Mouse (Mus musculus): ENCODE measurements around the gene Lrrtm4. TPM values are rescaled to one million over a fixed set of nuclear protein-coding genes. Genes with fewer than 3 reads are reported as not detected.

Lrrtm4 gene
- total and polyA plus RNA-seq, 2 experiments from 2014 or later: 22.2 to 45.1 TPM

- Histone ChIP-seq H3K9ac (replicated peaks; ENCODE audit: low read length, poor library complexity, severe bottlenecking) (no peak overlapping the region), H3K27ac (ENCODE audit: low read depth, low read length) (no peak overlapping the region), H3K36me3 (ENCODE audit: insufficient read depth, low read length) (no peaks in the 10 kb centered on the region), H3K9me3 (ENCODE audit: low read length) (no peaks in the 10 kb centered on the region), H3K4me1 (ENCODE audit: insufficient read depth, low read length) (no peaks in the 10 kb centered on the region), H3K4me2 (ENCODE audit: low read depth, low read length, poor library complexity, severe bottlenecking) (no peak overlapping the region), H3K4me3 (ENCODE audit: low read depth, low read length) (no peak overlapping the region), H3K27me3 (ENCODE audit: insufficient read depth, low read length) (no peaks in the 10 kb centered on the region)
- TF ChIP-seq CTCF (IDR thresholded peaks at IDR 0.05): peak; percentile 17; the same call in 1 of the 2 replicates
- WGBS: 97% methylated on average over 2 of the region's 2 CpGs
- ATAC-seq (ENCODE audit: low FRiP score) (no peak), DNase-seq (ENCODE audit: low spot score) (no peak)
Observed at GRCm38 (mm10) chr6:80553398-80553797, 534.7 kb downstream of the Lrrtm4 start.

GRCm38 (mm10) chr6:80554991-80555390 is 536.3 kb downstream of the Lrrtm4 start:
- no peaks in the 10 kb centered on the region for H3K27me3 ChIP-seq (ENCODE audit: insufficient read depth, low read length)
- no peak overlapping the region for H3K4me2 ChIP-seq (ENCODE audit: low read depth, low read length, poor library complexity, severe bottlenecking)
- no peaks in the 10 kb centered on the region for H3K9me3 ChIP-seq (ENCODE audit: low read length)
- H3K9ac ChIP-seq (replicated peaks; ENCODE audit: low read length, poor library complexity, severe bottlenecking): no peak overlapping the region
- ATAC-seq (ENCODE audit: low FRiP score) (no peak), DNase-seq (ENCODE audit: low spot score) (no peak)
- no peak for TF ChIP-seq CTCF (IDR thresholded peaks at IDR 0.05)
- no peak overlapping the region for H3K4me3 ChIP-seq (ENCODE audit: low read depth, low read length)
- H3K27ac ChIP-seq (ENCODE audit: low read depth, low read length): no peak overlapping the region
- no peaks in the 10 kb centered on the region for H3K36me3 ChIP-seq (ENCODE audit: insufficient read depth, low read length)
- H3K4me1 ChIP-seq (ENCODE audit: insufficient read depth, low read length): no peaks in the 10 kb centered on the region

GRCm38 (mm10) chr6:80577227-80577626 is 558.5 kb downstream of the Lrrtm4 start:
- Histone ChIP-seq H3K27ac (ENCODE audit: low read depth, low read length) (no peak overlapping the region), H3K4me1 (ENCODE audit: insufficient read depth, low read length) (no peaks in the 10 kb centered on the region), H3K27me3 (ENCODE audit: insufficient read depth, low read length) (no peaks in the 10 kb centered on the region), H3K9me3 (ENCODE audit: low read length) (no peaks in the 10 kb centered on the region), H3K9ac (replicated peaks; ENCODE audit: low read length, poor library complexity, severe bottlenecking) (no peak overlapping the region), H3K4me2 (ENCODE audit: low read depth, low read length, poor library complexity, severe bottlenecking) (no peak overlapping the region), H3K4me3 (ENCODE audit: low read depth, low read length) (no peak overlapping the region), H3K36me3 (ENCODE audit: insufficient read depth, low read length) (no peaks in the 10 kb centered on the region)
- DNase-seq (ENCODE audit: low spot score) (no peak), ATAC-seq (ENCODE audit: low FRiP score) (no peak)
- 92% methylated on average over 2 of the region's 2 CpGs for WGBS
- TF ChIP-seq CTCF (IDR thresholded peaks at IDR 0.05): no peak

- H3K4me3 ChIP-seq (ENCODE audit: low read depth, low read length): no peak overlapping the region
- 84% methylated on average over 1 of the region's 1 CpGs for WGBS
- H3K27ac ChIP-seq (ENCODE audit: low read depth, low read length): no peak overlapping the region
- no peaks in the 10 kb centered on the region for H3K4me1 ChIP-seq (ENCODE audit: insufficient read depth, low read length)
- DNase-seq (ENCODE audit: low spot score): no peak
- H3K27me3 ChIP-seq (ENCODE audit: insufficient read depth, low read length): no peaks in the 10 kb centered on the region
- H3K36me3 ChIP-seq (ENCODE audit: insufficient read depth, low read length): no peaks in the 10 kb centered on the region
- no peak overlapping the region for H3K9ac ChIP-seq (replicated peaks; ENCODE audit: low read length, poor library complexity, severe bottlenecking)
- no peak for ATAC-seq (ENCODE audit: low FRiP score)
- H3K9me3 ChIP-seq (ENCODE audit: low read length): no peaks in the 10 kb centered on the region
- H3K4me2 ChIP-seq (ENCODE audit: low read depth, low read length, poor library complexity, severe bottlenecking): no peak overlapping the region
- TF ChIP-seq CTCF (IDR thresholded peaks at IDR 0.05): no peak
Observed at GRCm38 (mm10) chr6:80582225-80582624, 563.5 kb downstream of the Lrrtm4 start.

GRCm38 (mm10) chr6:80589776-80590175 is 571.1 kb downstream of the Lrrtm4 start:
- H3K9me3 ChIP-seq (ENCODE audit: low read length): no peaks in the 10 kb centered on the region
- ATAC-seq (ENCODE audit: low FRiP score): no peak
- no peaks in the 10 kb centered on the region for H3K4me1 ChIP-seq (ENCODE audit: insufficient read depth, low read length)
- no peak for DNase-seq (ENCODE audit: low spot score)
- no peak for TF ChIP-seq CTCF (IDR thresholded peaks at IDR 0.05)
- H3K36me3 ChIP-seq (ENCODE audit: insufficient read depth, low read length): no peaks in the 10 kb centered on the region
- H3K4me3 ChIP-seq (ENCODE audit: low read depth, low read length): no peak overlapping the region
- no peak overlapping the region for H3K4me2 ChIP-seq (ENCODE audit: low read depth, low read length, poor library complexity, severe bottlenecking)
- no peaks in the 10 kb centered on the region for H3K27me3 ChIP-seq (ENCODE audit: insufficient read depth, low read length)
- H3K9ac ChIP-seq (replicated peaks; ENCODE audit: low read length, poor library complexity, severe bottlenecking): no peak overlapping the region
- 67% methylated on average over 1 of the region's 1 CpGs for WGBS
- no peak overlapping the region for H3K27ac ChIP-seq (ENCODE audit: low read depth, low read length)

- TF ChIP-seq CTCF (IDR thresholded peaks at IDR 0.05): no peak
- no peak for ATAC-seq (ENCODE audit: low FRiP score)
- Histone ChIP-seq H3K4me3 (ENCODE audit: low read depth, low read length) (no peak overlapping the region), H3K4me1 (ENCODE audit: insufficient read depth, low read length) (no peaks in the 10 kb centered on the region), H3K4me2 (ENCODE audit: low read depth, low read length, poor library complexity, severe bottlenecking) (no peak overlapping the region), H3K9ac (replicated peaks; ENCODE audit: low read length, poor library complexity, severe bottlenecking) (no peak overlapping the region), H3K27ac (ENCODE audit: low read depth, low read length) (no peak overlapping the region), H3K36me3 (ENCODE audit: insufficient read depth, low read length) (no peaks in the 10 kb centered on the region), H3K9me3 (ENCODE audit: low read length) (no peaks in the 10 kb centered on the region), H3K27me3 (ENCODE audit: insufficient read depth, low read length) (no peaks in the 10 kb centered on the region)
- DNase-seq (ENCODE audit: low spot score): no peak
- 90% methylated on average over 2 of the region's 2 CpGs for WGBS
Observed at GRCm38 (mm10) chr6:80619508-80619907, 600.8 kb downstream of the Lrrtm4 start.
